Mouse (Mus musculus): ENCODE measurements around the gene Thbs3.
"Not testable (repeated sequence)": the region's sequence is repeated elsewhere in the genome, so short reads cannot be mapped to it uniquely, and the experiment has no call there.

DNA sequence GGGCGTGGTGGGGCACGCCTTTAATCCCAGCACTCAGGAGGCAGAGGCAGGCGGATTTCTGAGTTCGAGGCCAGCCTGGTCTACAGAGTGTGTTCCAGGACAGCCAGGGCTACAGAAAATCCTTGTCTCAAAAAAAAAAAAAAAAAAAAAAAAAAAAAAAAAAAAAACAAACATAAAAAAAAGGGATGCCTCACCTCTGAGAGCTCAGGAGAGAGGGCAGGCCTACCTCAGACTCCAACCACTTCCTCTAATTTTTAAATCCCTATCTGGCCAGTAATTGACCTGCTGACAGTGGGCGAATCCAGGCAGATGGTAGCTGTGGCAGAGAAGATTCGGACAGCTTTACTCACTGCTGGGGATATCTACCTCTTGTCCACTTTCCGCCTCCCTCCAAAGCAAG, 1.4 kb downstream of the Thbs3 start:
- TF ChIP-seq EP300, CTCF (IDR thresholded peaks at IDR 0.05): not testable (repeated sequence)
